Mouse (Mus musculus) lung, adult 2 months (tissue): ENCODE measurements around the gene Ttll8.

Experiments used
- CTCF ChIP-seq: fragments of 200-500 bp; IDR thresholded peaks from 2 replicates; pipeline ENCODE4 v1.5.1; 2011; ENCODE audit warnings: mild to moderate bottlenecking, low read length, control low read depth; ENCODE audit not compliant: insufficient read depth
- POLR2A ChIP-seq: fragments of 200-500 bp; IDR thresholded peaks from 2 replicates; pipeline ENCODE4 v1.6.1; 2011; ENCODE audit warnings: low read depth, mild to moderate bottlenecking, control low read depth, low read length, borderline replicate concordance; ENCODE audit errors: extremely low read depth

DNA sequence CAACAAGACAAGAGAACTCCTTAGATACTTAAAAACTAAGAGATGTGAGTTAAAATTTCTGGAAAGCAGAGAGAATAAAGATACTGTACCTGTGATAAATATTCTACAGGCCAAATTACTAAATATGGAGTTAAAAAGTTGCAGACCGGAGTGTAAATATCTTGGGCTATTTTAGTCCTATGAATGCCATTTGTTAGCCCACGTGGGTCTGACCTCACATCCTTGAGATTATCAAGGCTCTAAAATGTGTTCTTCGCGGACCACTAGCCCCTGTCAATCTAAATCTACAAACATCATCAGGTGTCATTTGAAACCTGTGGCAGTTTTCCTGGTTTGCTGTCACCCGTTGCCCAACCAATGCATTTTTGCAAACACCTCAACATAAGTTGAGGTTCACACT is 11.4 kb downstream of the Ttll8 start:
- no peak for TF ChIP-seq CTCF
- no peak for TF ChIP-seq POLR2A
